Mouse (Mus musculus) E14TG2a.4 (cell line): ENCODE data around the gene Gm45799.

ENCODE experiments used
- CTCF ChIP-seq: conservative IDR thresholded peaks from 2 replicates; pipeline ENCODE4 v1.5.1; 2014; ENCODE audit warnings: low read length
- NANOG ChIP-seq: IDR thresholded peaks from 2 replicates; pipeline ENCODE4 v1.6.1; 2014; ENCODE audit warnings: borderline replicate concordance, low read length, mixed read lengths

DNA sequence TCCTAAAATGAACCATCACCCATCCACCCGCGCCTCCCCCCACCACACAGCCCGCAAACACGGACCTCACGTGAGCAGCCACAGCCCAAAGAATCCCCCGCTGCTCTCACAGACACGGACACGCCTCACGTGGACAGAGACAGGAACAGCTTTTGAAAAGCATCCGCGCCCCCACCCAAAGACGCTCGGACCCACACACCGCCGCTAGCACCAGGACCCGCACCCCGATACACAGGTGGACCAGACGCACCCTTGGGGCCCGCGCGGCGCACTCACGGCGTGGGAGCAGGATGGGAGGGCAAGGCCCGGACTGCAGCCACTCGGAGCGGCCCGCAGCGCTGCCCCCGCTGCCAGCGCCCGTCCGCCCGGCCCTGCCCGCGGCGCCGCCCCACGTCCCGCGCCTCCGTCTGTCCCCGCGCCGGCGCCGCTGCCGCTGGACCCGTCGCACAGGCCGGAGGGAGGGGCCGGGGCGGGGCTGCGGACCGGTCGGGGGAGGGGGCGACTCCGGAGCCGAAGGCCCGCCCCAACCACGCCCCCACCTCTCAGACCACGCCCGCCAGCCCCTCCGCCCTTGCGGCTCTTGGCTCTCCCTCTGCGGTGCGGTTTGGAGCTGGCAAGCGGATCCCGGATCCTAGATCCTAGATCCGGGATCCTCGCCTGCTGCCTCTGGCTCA is 7.1 kb upstream of the Gm45799 start, which contains the start of gene Trim3:
- TF ChIP-seq CTCF (no peak), NANOG (no peak)
